Mouse (Mus musculus) heart, embryonic 14.5 days (tissue): ENCODE measurements around the gene Srd5a2. TPM values are rescaled to one million over a fixed set of nuclear protein-coding genes. Genes with fewer than 3 reads are reported as not detected.
"Not testable (repeated sequence)": the region's sequence is repeated elsewhere in the genome, so short reads cannot be mapped to it uniquely, and the experiment has no call there.

Experiments used
- ATAC-seq: fragments of 200-750 bp; cut with Nextera tagmentation; 2 replicates; pipeline ENCODE4 v1.8.0; 2017; ENCODE audit warnings: low read depth, moderate TSS enrichment; ENCODE audit not compliant: insufficient number of reproducible peaks, insufficient read depth, low FRiP score
- H3K27ac ChIP-seq, 2 experiments: fragments of 200-500 bp in 1 of 2; fragments of 300-500 bp in 1 of 2; sonication (generic) in 1 of 2; replicated peaks in 1 of 2; 2 replicates each; pipeline ENCODE4 v1.5.1; 2012 to 2014; ENCODE audit warnings: low read depth in 2 of 2, low read length in 2 of 2, control low read depth in 1 of 2, mild to moderate bottlenecking in 1 of 2, mixed read lengths in 1 of 2; ENCODE audit not compliant: control insufficient read depth in 1 of 2, insufficient read depth in 1 of 2
- H3K27me3 ChIP-seq: fragments of 300-500 bp; sonication (generic); 2 replicates; pipeline ENCODE4 v1.6.1; 2014; ENCODE audit warnings: mild to moderate bottlenecking, low read length, control low read depth; ENCODE audit not compliant: control insufficient read depth, insufficient read depth
- H3K36me3 ChIP-seq: fragments of 300-500 bp; sonication (generic); 2 replicates; pipeline ENCODE4 v1.6.1; 2014; ENCODE audit warnings: mild to moderate bottlenecking, control low read depth, low read length, mixed read lengths; ENCODE audit not compliant: control insufficient read depth, insufficient read depth
- H3K4me1 ChIP-seq, 2 experiments: fragments of 200-500 bp in 1 of 2; fragments of 300-500 bp in 1 of 2; sonication (generic) in 1 of 2; 2 replicates each; pipeline ENCODE4 v1.6.1; 2012 to 2014; ENCODE audit warnings: low read length in 2 of 2, control low read depth in 1 of 2, mixed read lengths in 1 of 2; ENCODE audit not compliant: control insufficient read depth in 2 of 2, insufficient read depth in 2 of 2
- H3K4me2 ChIP-seq: fragments of 300-500 bp; sonication (generic); 2 replicates; pipeline ENCODE4 v1.6.1; 2014; ENCODE audit warnings: mild to moderate bottlenecking, low read length
- H3K4me3 ChIP-seq, 2 experiments: fragments of 200-500 bp in 1 of 2; fragments of 300-500 bp in 1 of 2; sonication (generic) in 1 of 2; 2 replicates each; pipeline ENCODE4 v1.5.1; 2012 to 2014; ENCODE audit warnings: low read length in 2 of 2, mild to moderate bottlenecking in 2 of 2, control low read depth in 1 of 2, low read depth in 1 of 2, moderate library complexity in 1 of 2; ENCODE audit not compliant: control insufficient read depth in 1 of 2, insufficient read depth in 1 of 2
- H3K9ac ChIP-seq: fragments of 300-500 bp; sonication (generic); 2 replicates; pipeline ENCODE4 v1.6.1; 2014; ENCODE audit warnings: mild to moderate bottlenecking, low read length
- H3K9me3 ChIP-seq: fragments of 300-500 bp; sonication (generic); 2 replicates; pipeline ENCODE4 v1.6.1; 2016; ENCODE audit warnings: low read length, control low read depth; ENCODE audit not compliant: control insufficient read depth
- WGBS: fragments of 180-500 bp; shearing (Covaris S2); extraction: QIAGEN DNeasy Blood & Tissue Kit; methylation state at CpG from one replicate; pipeline ENCODE4 v1.1.7; 2014; 5-methylcytosine and 5-hydroxymethylcytosine counted together
- polyA plus RNA-seq: library from polyadenylated mRNA; unstranded; fragments of >200 nt; fragmentation: Nextera tagmentation; extraction: Ambion mirVana; gene quantifications from 2 replicates; pipeline ENCODE4 v1.2.1, GENCODE M21; 2014

Gene Srd5a2
- polyA plus RNA-seq, 1 experiment from 2014 or later: not detected

DNA sequence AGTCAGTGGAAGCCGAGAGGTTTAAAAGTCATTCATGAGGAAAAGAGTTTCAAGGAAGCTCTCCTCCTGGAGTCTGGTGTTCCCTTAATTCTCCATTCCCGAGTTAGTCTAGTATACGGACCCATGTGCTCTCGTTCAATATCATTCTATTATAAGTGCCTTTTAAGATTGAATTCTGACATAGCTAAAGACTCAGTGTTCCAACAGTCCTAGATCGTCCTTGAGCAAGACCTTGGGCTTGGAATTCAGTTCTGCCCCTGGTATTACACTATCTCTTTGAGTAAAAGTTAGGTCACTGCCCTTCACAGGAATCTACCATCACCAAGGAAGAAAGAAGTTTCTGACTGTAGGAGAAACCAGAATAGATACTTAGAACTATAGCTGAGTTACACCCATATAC is 15.0 kb upstream of the Srd5a2 start:
- H3K36me3 ChIP-seq, H3K9me3 ChIP-seq, H3K4me1 ChIP-seq, H3K27ac ChIP-seq, H3K4me2 ChIP-seq, H3K9ac ChIP-seq, ATAC-seq, H3K27me3 ChIP-seq, H3K4me3 ChIP-seq: not testable (repeated sequence)
- WGBS: 86% methylated on average over 5 of the region's 5 CpGs

DNA sequence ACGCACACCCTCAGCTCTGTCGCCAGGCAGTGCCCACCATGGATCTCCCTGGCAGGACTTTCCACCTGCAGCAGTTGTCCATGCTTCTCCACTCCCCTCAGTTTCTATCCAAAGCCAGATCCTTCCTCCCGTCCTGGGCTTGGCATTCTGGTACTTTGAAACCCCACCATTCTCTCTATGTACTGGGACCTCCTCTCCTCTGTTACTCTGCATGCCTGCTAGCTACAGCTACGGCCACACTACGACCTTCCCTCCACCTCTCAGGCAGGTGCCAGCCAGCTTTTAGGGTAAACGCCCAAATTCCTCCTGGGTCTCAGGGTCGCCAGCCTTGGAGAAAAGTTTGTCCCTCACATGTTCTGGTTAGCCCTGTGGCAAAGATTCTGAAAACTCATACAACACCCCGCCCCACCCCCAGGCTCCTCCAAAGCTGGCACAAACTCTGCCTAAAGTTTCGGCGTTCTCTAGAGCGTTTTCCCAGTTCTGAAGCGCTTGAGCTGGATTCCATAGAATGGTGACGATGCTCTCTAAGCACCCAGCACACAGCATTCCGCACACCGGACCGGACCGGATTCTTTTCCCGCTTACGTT is 607 bp upstream of the Srd5a2 start:
- Histone ChIP-seq H3K4me3 (peak overlapping the region; percentile 2 to 32; a peak in 2 of 4 replicates), H3K27ac (no peak overlapping the region), H3K9me3 (no peaks in the 10 kb centered on the region), H3K4me1 (peaks cover 0 to 9% of the 10 kb centered on the region in 2 experiments; a peak in 3 of 4 replicates), H3K27me3 (peaks cover 50% of the 10 kb centered on the region), H3K9ac (no peak overlapping the region), H3K36me3 (no peaks in the 10 kb centered on the region), H3K4me2 (peak overlapping the region; percentile 63)
- ATAC-seq: no peak
- WGBS: 6% methylated on average over 19 of the region's 19 CpGs

DNA sequence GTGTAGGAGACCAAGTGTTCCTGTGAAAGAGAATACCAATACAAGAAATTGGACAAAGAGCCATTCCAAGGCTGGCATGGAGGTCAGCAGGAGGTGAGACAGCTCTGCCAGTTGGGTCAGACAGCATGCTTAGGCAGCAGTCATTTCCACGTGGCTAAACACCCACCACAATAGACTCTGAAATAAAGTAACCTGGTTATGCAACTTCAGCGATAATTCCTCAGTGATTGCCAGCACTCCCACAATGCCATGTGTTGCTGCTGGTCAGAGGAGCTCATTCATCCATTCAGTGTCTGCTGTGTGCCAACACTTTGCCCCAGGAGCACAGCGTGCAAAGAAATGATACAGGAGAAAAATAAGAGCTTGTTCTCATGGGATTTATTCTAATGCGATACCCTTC is 4.0 kb downstream of the Srd5a2 start:
- Histone ChIP-seq H3K27me3 (peaks cover 44% of the 10 kb centered on the region), H3K9ac (no peak overlapping the region), H3K4me3 (no peak overlapping the region), H3K9me3 (no peaks in the 10 kb centered on the region), H3K36me3 (no peaks in the 10 kb centered on the region), H3K4me1 (peaks cover 0 to 9% of the 10 kb centered on the region in 2 experiments; a peak in 3 of 4 replicates), H3K4me2 (no peak overlapping the region), H3K27ac (no peak overlapping the region)
- 64% methylated on average over 4 of the region's 4 CpGs for WGBS
- ATAC-seq: no peak

DNA sequence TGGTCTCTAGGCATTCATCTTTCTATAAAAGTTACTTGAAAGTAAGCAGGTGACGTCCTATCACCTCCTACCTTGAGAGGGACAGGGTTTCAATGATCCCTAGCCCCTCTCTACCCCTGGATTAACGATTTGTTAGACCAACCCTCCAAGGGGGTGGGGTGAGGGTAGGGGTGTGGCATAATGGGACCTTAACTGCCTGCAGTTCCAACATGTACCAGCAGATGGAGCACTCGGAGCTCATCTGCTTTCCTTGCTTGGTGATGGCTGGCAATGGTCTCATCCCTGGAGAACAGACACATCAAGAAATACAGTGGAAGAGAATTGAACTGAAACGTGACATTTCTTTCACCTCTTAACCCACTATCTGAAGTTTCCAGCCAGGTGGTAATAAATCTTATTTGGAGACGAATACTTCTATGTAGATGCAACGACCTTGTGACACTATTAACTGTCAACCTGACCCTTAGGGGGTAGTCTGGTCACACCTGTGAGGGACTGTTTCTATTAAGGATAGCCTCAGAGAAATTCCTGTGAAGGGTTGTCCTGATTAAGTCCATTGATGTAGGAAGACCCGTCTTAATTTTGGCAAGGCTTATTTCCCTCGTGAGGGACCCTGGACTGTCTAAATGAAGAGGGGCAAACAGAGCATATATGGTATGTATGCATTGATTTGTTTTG is 27.1 kb downstream of the Srd5a2 start:
- H3K4me3 ChIP-seq: no peak overlapping the region
- no peaks in the 10 kb centered on the region for H3K36me3 ChIP-seq
- no peaks in the 10 kb centered on the region for H3K9me3 ChIP-seq
- no peak overlapping the region for H3K27ac ChIP-seq
- no peak for ATAC-seq
- WGBS: 38% methylated on average over 8 of the region's 8 CpGs
- no peaks in the 10 kb centered on the region for H3K4me1 ChIP-seq
- H3K9ac ChIP-seq: no peak overlapping the region
- no peaks in the 10 kb centered on the region for H3K27me3 ChIP-seq
- H3K4me2 ChIP-seq: peak overlapping the region; percentile 39; the same call in 1 of the 2 replicates

DNA sequence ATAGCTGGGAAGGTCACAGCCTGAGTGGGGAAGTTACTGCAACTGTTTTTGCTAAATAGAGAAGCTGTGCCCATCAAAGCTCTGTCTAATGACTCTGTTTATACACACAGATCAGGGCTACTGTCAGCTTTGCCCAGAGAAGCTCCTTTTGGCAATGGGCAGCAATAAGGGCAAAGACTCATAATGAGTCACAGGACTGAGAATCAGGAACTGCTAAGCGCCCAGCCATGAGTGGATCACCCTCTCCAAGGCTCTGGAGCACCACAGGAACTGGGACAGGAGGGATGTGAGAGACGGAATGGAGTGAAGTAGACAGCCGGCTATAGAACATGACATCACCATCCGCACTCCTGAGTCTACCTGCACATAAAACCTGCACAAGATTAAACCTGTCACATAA is 29.4 kb downstream of the Srd5a2 start:
- 64% methylated on average over 4 of the region's 4 CpGs for WGBS
- H3K27ac ChIP-seq: no peak overlapping the region
- no peaks in the 10 kb centered on the region for H3K9me3 ChIP-seq
- no peaks in the 10 kb centered on the region for H3K4me1 ChIP-seq
- no peaks in the 10 kb centered on the region for H3K27me3 ChIP-seq
- H3K36me3 ChIP-seq: no peaks in the 10 kb centered on the region
- no peak overlapping the region for H3K4me2 ChIP-seq
- no peak for ATAC-seq
- H3K9ac ChIP-seq: no peak overlapping the region
- no peak overlapping the region for H3K4me3 ChIP-seq

DNA sequence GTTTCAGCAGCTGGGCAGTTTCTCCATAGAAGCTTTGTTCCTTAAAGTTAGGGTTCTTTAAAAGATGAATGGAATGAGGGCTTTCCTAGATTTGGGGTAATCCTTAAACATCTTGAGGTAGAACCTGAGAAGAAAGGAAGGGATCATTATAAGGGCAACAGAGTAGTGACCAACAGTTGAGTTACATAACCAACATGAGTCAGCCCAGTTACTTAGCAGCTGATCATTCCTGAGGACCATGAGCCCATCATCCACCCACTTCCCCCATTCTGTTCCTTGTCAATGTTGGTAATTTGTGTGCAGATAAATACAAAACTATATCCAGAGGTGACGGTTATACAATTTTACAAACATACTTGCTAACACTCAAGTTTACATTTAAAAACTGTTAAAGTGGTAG is 30.1 kb downstream of the Srd5a2 start:
- ATAC-seq: no peak
- no peaks in the 10 kb centered on the region for H3K36me3 ChIP-seq
- H3K4me1 ChIP-seq: no peaks in the 10 kb centered on the region
- no peaks in the 10 kb centered on the region for H3K27me3 ChIP-seq
- H3K9ac ChIP-seq: no peak overlapping the region
- no peak overlapping the region for H3K27ac ChIP-seq
- 72% methylated on average over 1 of the region's 1 CpGs for WGBS
- no peak overlapping the region for H3K4me2 ChIP-seq
- H3K4me3 ChIP-seq: no peak overlapping the region
- H3K9me3 ChIP-seq: no peaks in the 10 kb centered on the region

DNA sequence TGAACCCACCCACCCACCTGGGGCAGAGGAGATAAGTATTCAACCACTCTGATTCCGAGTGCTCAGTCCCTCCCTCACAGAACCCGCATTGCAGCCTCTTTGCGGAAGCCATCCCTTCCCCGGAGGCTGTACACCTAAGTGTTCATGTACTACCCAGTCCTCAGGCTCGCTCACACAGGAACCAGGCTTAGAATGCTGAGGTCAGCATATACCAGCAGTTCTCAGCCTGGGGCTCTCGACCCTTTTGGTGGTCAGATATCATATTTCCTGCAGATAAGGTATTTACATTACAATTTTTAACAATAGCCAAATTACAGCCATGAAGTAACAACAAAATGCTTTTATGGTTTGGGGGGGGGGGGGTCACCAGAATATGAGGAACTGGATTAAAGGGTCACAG is 32.6 kb downstream of the Srd5a2 start:
- Histone ChIP-seq H3K4me3 (no peak overlapping the region), H3K27me3 (no peaks in the 10 kb centered on the region), H3K9ac (no peak overlapping the region), H3K9me3 (no peaks in the 10 kb centered on the region), H3K4me2 (no peak overlapping the region), H3K4me1 (no peaks in the 10 kb centered on the region), H3K27ac (no peak overlapping the region), H3K36me3 (no peaks in the 10 kb centered on the region)
- no peak for ATAC-seq
- WGBS: 76% methylated on average over 6 of the region's 6 CpGs

DNA sequence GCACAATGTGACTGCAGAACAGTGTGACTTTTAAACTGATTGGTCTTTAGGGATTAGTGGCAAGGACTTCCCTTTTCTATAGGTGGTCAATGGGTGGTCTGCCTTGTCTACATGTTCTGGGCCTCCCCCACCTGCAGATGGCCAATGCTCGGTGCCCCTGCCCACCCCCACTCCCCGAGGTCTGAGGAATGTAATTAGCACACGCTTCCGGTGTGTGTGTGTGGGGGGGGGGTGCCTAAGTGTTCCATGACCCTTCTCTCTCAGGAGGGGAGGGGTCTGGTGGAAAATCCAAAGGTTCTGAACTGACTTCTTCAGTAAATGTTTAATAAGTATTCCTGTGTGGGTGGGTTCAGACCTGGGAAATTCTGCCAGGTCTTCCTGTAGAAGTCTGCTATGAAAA is 39.0 kb downstream of the Srd5a2 start:
- Histone ChIP-seq H3K4me3 (no peak overlapping the region), H3K36me3 (no peaks in the 10 kb centered on the region), H3K9me3 (no peaks in the 10 kb centered on the region), H3K4me1 (no peaks in the 10 kb centered on the region), H3K4me2 (no peak overlapping the region), H3K9ac (no peak overlapping the region), H3K27ac (no peak overlapping the region), H3K27me3 (no peaks in the 10 kb centered on the region)
- ATAC-seq: no peak
- 74% methylated on average over 4 of the region's 4 CpGs for WGBS
